Mouse (Mus musculus) cerebellum, adult 8-10 months (tissue): ENCODE measurements around the gene Zbed3.
"Not testable (repeated sequence)": the region's sequence is repeated elsewhere in the genome, so short reads cannot be mapped to it uniquely, and the experiment has no call there.

Experiments used
- DNase-seq: peaks from one replicate; pipeline ENCODE4 v3.0.0; 2022

Gene Zbed3

GRCm38 (mm10) chr13:95332086-95332899 is 8.9 kb downstream of the Zbed3 start:
- DNase-seq, result no peak

DNA sequence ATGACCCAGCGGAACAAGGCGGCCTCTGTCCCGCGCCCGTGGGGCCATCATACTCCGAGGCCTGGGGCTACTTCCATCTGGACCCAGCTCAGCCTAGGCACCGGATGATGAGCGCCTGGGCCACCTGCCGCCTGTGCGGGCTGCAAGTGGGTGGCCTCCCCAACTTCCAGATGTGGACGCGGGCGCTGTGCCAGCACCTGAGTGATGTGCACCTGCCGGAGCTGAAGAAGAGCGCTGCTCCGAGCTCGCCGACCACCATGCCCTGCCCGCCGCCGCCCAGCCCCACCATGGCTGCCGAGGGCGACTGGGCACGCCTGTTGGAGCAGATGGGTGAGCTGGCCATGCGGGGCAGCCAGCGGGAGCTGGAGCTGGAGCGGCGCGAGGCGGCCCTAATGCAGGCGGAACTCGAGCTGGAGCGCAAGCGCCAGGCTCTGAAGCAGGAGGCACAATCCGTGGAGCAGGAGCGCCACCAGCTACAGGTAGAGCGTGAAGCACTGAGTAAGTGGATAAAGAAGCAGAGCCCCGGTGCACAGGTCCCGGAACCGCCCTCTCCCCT is 12.8 kb downstream of the Zbed3 start:
- DNase-seq, result peak; percentile 74

GRCm38 (mm10) chr13:95343470-95343869 is 20.1 kb downstream of the Zbed3 start:
- no peak for DNase-seq

DNA sequence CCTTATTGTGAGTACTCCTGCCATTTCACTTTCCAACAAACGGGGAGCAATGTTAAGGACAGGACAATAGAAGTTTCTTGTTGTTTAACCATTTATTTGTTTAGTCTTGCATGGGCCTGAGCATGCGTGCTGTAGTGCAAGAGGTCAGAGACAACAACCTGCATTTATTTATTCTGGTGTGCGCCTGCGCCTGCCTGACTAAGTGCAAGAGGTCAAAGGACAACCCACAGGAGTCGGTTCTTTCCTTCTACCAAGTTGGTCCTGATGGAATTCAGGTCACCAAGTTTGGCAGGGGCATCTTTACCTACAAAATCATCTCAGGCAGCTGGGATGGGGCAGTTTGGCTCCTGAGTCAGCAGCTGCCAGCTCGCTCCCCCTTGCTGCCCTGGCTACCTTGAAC is 22.5 kb downstream of the Zbed3 start:
- DNase-seq, result no peak

DNA sequence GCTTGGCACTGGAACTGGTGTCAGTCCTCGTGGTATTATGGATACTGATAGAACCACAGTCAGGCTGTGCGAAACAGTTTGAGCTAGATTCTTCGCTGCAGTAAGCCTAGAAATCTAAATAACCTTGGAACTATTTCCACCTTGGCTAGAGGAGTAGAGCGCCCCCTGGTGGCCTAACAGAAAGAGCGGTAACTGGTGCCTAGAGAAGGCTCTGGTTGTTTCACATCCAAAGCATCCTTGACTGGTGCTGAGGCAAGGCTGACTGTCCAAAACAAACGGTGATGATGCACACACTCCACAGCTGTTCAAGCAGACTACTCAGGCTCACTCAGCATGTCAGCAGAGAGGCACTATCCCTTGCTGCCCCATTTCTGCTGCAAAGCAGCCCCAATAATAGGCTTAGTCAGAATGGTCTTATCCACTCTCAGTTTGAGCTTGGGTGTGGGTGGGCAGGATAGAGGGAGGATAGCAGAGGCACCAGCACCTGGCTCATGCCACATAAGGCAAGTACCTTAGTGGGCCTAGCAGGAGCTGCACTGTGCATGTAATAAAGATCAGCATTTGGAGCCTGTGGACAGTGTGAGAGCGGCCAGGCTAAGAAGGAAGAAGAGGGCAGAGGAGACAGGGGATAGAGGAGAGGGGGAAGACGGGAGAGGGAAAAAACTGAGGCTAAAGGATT is 23.7 kb downstream of the Zbed3 start:
- DNase-seq, result peak; percentile 75

- DNase-seq, result no peak
Measured at GRCm38 (mm10) chr13:95348476-95348875, 25.1 kb downstream of the Zbed3 start.

- no peak for DNase-seq
Measured at GRCm38 (mm10) chr13:95358223-95358622, 34.8 kb downstream of the Zbed3 start.

DNA sequence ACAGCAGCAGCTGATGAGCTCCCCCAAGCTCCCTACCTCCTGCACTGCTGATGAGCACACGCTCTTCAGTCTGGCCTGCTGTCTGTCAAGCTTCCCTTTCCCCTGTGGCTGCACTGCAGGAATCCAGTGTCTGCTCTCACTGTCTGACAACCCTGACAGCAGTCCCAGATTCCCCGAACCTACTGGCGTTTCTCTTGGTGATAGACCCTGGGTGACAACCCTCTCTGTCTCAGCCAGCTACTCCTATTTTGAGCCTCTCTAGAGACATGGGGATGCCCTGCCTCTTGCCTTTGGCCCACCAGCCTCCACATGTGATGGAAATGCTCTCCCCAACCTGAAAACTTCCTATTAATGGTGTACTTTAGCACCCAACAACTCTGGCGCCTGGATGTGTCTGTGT is 40.0 kb downstream of the Zbed3 start:
- DNase-seq, result no peak

- DNase-seq, result no peak
Measured at GRCm38 (mm10) chr13:95366356-95366755, 42.9 kb downstream of the Zbed3 start.

DNA sequence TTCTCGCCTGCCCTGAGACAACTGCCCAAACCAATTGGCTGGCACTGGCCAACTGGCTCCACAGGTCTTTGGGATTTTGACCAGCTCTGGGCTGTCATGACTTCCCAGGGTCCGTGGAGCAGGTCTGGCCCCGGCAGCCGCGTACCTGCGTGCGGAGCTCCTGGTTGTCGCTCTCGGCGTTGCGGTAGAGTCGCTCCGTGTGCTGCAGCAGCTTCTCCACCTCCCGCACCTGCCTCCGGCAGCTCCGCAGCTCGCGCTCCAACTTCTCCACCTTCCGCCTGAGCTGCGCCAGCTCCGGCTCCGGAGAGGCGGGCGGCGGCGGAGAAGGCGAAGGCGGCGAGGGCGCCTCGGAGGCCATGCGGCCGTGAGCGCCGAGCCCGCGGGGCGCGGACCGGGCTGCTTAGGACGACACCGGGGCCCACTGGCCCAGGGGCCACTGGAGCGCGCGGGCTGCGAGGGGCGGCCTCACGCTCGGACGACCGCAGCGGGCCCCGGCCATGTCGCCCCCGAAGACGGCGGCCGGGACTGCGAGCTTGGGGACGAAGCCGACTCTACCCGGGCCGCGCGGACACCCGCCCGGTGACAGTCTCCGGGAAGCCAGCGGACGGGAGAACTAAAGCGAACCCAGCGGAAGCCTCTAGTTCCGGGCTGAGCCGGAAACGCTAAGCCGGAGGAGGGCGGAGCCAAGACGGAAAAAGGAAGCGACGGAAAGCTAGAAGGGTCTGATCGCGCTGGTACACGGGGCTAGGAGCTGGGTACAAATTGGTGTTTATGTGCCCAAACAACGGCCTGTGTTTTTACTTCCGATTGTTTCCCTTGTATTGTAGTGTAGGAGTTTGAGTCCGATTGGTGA is 51.5 kb downstream of the Zbed3 start, which contains the start of gene Aggf1:
Aggf1 (minus strand) TSS at position 652 of the 853 bp plus-strand sequence.
- peak; percentile 89 for DNase-seq

DNA sequence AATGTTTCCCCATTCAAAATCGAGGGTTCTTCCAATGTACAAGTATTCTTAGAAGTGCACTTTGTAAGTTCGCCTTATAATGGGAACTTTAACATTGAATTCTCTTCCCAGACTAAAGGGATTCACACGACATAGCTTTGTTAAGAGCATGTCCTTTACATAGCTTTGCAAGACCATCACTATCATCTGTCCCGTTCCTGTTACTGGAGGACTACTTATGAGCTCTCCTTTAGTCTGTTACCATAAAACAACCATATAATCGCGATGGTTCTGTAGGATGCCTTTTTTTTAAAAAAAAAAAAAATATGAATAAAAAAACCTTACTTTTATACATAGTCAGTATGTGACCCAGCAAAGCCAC is 52.1 kb downstream of the Zbed3 start:
- DNase-seq, result no peak

- not testable (repeated sequence) for DNase-seq
Measured at GRCm38 (mm10) chr13:95376689-95377289, 53.4 kb downstream of the Zbed3 start.

GRCm38 (mm10) chr13:95378696-95379095 is 55.3 kb downstream of the Zbed3 start:
- DNase-seq, result no peak

DNA sequence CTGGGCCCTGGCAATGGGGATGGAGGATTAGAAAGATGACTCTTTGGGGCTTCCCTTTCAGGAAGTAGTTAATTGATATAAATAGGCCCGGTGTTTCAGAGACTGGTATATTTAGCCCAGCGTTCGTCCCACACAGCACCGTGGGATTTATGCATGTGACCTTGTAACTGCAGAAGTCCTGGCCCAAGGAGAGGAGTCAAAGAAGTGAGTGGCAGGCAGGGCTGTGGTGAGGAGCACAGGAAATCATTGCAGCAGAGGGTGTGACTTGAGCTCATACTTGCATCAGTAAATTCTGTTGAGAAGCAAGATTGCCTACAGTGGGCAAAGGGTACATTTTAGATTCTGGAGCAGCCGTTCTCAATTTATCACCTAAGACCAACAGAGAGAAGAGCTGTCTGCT is 59.0 kb downstream of the Zbed3 start:
- DNase-seq, result no peak
